Mouse (Mus musculus): ENCODE results near the gene Abcg5.
A peak's percentile ranks its signal among the peaks of the same experiment; 100 is the strongest.

The Abcg5 gene

GRCm38 (mm10) chr17:84687994-84688393 lies 5.2 kb upstream of the Abcg5 start:
- DNase-seq (ENCODE audit: extremely low spot score, low spot score) = no peak

GRCm38 (mm10) chr17:84685286-84685685 lies 2.5 kb upstream of the Abcg5 start:
- DNase-seq (ENCODE audit: extremely low spot score, low spot score) = no peak

GRCm38 (mm10) chr17:84684284-84684683 lies 1.5 kb upstream of the Abcg5 start:
- DNase-seq (ENCODE audit: extremely low spot score, low spot score) = no peak

- DNase-seq (ENCODE audit: extremely low spot score, low spot score) = no peak
Observed at GRCm38 (mm10) chr17:84681670-84682069, 1.1 kb downstream of the Abcg5 start.

- no peak for DNase-seq (ENCODE audit: extremely low spot score, low spot score)
Observed at GRCm38 (mm10) chr17:84677595-84677994, 5.2 kb downstream of the Abcg5 start.

GRCm38 (mm10) chr17:84675951-84676366 lies 6.9 kb downstream of the Abcg5 start, which contains the start of gene Abcg8:
Gene Abcg8, plus strand, starts transcription at chr17:84676302.
- peak; percentile 40 for DNase-seq (ENCODE audit: extremely low spot score, low spot score)

GRCm38 (mm10) chr17:84675204-84675603 lies 7.6 kb downstream of the Abcg5 start:
- no peak for DNase-seq (ENCODE audit: extremely low spot score, low spot score)

- no peak for DNase-seq (ENCODE audit: extremely low spot score, low spot score)
Observed at GRCm38 (mm10) chr17:84674048-84674447, 8.8 kb downstream of the Abcg5 start.

GRCm38 (mm10) chr17:84672376-84673369 lies 10.1 kb downstream of the Abcg5 start:
- DNase-seq (ENCODE audit: extremely low spot score, low spot score) = no peak

- DNase-seq (ENCODE audit: extremely low spot score, low spot score) = no peak
Observed at GRCm38 (mm10) chr17:84667848-84668247, 15.0 kb downstream of the Abcg5 start.

- no peak for DNase-seq (ENCODE audit: extremely low spot score, low spot score)
Observed at GRCm38 (mm10) chr17:84665691-84666090, 17.1 kb downstream of the Abcg5 start.

GRCm38 (mm10) chr17:84665053-84665452 lies 17.8 kb downstream of the Abcg5 start:
- no peak for DNase-seq (ENCODE audit: extremely low spot score, low spot score)

GRCm38 (mm10) chr17:84658951-84659350 lies 23.9 kb downstream of the Abcg5 start:
- no peak for DNase-seq (ENCODE audit: extremely low spot score, low spot score)

- DNase-seq (ENCODE audit: extremely low spot score, low spot score) = peak; percentile 54
Observed at GRCm38 (mm10) chr17:84658195-84658594, 24.6 kb downstream of the Abcg5 start.

- peak; percentile 57 for DNase-seq (ENCODE audit: extremely low spot score, low spot score)
Observed at GRCm38 (mm10) chr17:84657782-84658181, 25.0 kb downstream of the Abcg5 start.

GRCm38 (mm10) chr17:84657422-84657732 lies 25.4 kb downstream of the Abcg5 start:
- DNase-seq (ENCODE audit: extremely low spot score, low spot score) = no peak

- no peak for DNase-seq (ENCODE audit: extremely low spot score, low spot score)
Observed at GRCm38 (mm10) chr17:84656653-84657421, 26.0 kb downstream of the Abcg5 start.

GRCm38 (mm10) chr17:84656205-84656604 lies 26.6 kb downstream of the Abcg5 start:
- no peak for DNase-seq (ENCODE audit: extremely low spot score, low spot score)

GRCm38 (mm10) chr17:84653544-84653943 lies 29.3 kb downstream of the Abcg5 start:
- DNase-seq (ENCODE audit: extremely low spot score, low spot score) = no peak

GRCm38 (mm10) chr17:84650302-84651017 lies 32.4 kb downstream of the Abcg5 start:
- DNase-seq (ENCODE audit: extremely low spot score, low spot score) = no peak

GRCm38 (mm10) chr17:84647630-84648029 lies 35.2 kb downstream of the Abcg5 start:
- DNase-seq (ENCODE audit: extremely low spot score, low spot score) = no peak

GRCm38 (mm10) chr17:84646477-84646876 lies 36.3 kb downstream of the Abcg5 start:
- DNase-seq (ENCODE audit: extremely low spot score, low spot score) = no peak
